Mouse (Mus musculus) forebrain, embryonic 15.5 days (tissue): ENCODE data around the gene Prkaca. TPM values are rescaled to one million over a fixed set of nuclear protein-coding genes. Genes with fewer than 3 reads are reported as not detected.
"Not testable (repeated sequence)": the region's sequence is repeated elsewhere in the genome, so short reads cannot be mapped to it uniquely, and the experiment has no call there.

Experiments used
- ATAC-seq: fragments of 200-750 bp; cut with Nextera tagmentation; replicated peaks from 2 replicates; pipeline ENCODE4 v1.8.0; 2017; ENCODE audit warnings: mild to moderate bottlenecking, moderate TSS enrichment, moderate library complexity
- H3K27ac ChIP-seq: fragments of 300-500 bp; sonication (generic); replicated peaks from 2 replicates; pipeline ENCODE4 v1.5.1; 2015; ENCODE audit warnings: mild to moderate bottlenecking, inconsistent platforms
- H3K27me3 ChIP-seq: fragments of 300-500 bp; sonication (generic); 2 replicates; pipeline ENCODE4 v1.6.1; 2015; ENCODE audit warnings: inconsistent platforms
- H3K36me3 ChIP-seq: fragments of 300-500 bp; sonication (generic); 2 replicates; pipeline ENCODE4 v1.6.1; 2015; ENCODE audit warnings: mild to moderate bottlenecking, inconsistent platforms
- H3K4me1 ChIP-seq: fragments of 300-500 bp; sonication (generic); 2 replicates; pipeline ENCODE4 v1.6.1; 2015; ENCODE audit warnings: inconsistent platforms
- H3K4me2 ChIP-seq: fragments of 300-500 bp; sonication (generic); replicated peaks from 2 replicates; pipeline ENCODE4 v1.6.1; 2015; ENCODE audit warnings: mild to moderate bottlenecking, inconsistent platforms
- H3K4me3 ChIP-seq: fragments of 300-500 bp; sonication (generic); 2 replicates; pipeline ENCODE4 v1.5.1; 2015; ENCODE audit warnings: mild to moderate bottlenecking, inconsistent platforms
- H3K9ac ChIP-seq: fragments of 300-500 bp; sonication (generic); replicated peaks from 2 replicates; pipeline ENCODE4 v1.6.1; 2015; ENCODE audit warnings: mild to moderate bottlenecking, inconsistent platforms
- H3K9me3 ChIP-seq: fragments of 300-500 bp; sonication (generic); 2 replicates; pipeline ENCODE4 v1.6.1; 2016; ENCODE audit warnings: inconsistent platforms
- WGBS: fragments of 180-500 bp; shearing (Covaris S2); methylation state at CpG from one replicate; pipeline ENCODE4 v1.1.7; 2015; ENCODE audit warnings: mixed read lengths; 5-methylcytosine and 5-hydroxymethylcytosine counted together
- polyA plus RNA-seq: library from polyadenylated mRNA; unstranded; fragments of >200 nt; fragmentation: Nextera tagmentation; extraction: Ambion mirVana; gene quantifications from 2 replicates; pipeline ENCODE4 v1.2.1, GENCODE M21; 2015

Prkaca gene
- polyA plus RNA-seq, 1 experiment from 2014 or later, result 178 TPM

- not testable (repeated sequence) for H3K36me3 ChIP-seq, H3K27ac ChIP-seq, ATAC-seq, H3K4me3 ChIP-seq, H3K9ac ChIP-seq, H3K4me2 ChIP-seq, H3K9me3 ChIP-seq
- Histone ChIP-seq H3K27me3 (peaks cover 20% of the 10 kb centered on the region), H3K4me1 (peaks cover 28% of the 10 kb centered on the region)
- 92% methylated on average over 7 of the region's 7 CpGs for WGBS
Observed at GRCm38 (mm10) chr8:84005502-84005901, 32.7 kb downstream of the Prkaca start.

- no peak overlapping the region for H3K27ac ChIP-seq
- H3K36me3 ChIP-seq, result no peaks in the 10 kb centered on the region
- H3K4me1 ChIP-seq, result peaks cover 36% of the 10 kb centered on the region
- no peaks in the 10 kb centered on the region for H3K9me3 ChIP-seq
- H3K4me2 ChIP-seq, result no peak overlapping the region
- no peak overlapping the region for H3K9ac ChIP-seq
- 20% methylated on average over 7 of the region's 7 CpGs for WGBS
- ATAC-seq, result no peak
- H3K4me3 ChIP-seq, result no peak overlapping the region
- H3K27me3 ChIP-seq, result peaks cover 34% of the 10 kb centered on the region
Observed at GRCm38 (mm10) chr8:84008362-84008761, 35.6 kb downstream of the Prkaca start.

DNA sequence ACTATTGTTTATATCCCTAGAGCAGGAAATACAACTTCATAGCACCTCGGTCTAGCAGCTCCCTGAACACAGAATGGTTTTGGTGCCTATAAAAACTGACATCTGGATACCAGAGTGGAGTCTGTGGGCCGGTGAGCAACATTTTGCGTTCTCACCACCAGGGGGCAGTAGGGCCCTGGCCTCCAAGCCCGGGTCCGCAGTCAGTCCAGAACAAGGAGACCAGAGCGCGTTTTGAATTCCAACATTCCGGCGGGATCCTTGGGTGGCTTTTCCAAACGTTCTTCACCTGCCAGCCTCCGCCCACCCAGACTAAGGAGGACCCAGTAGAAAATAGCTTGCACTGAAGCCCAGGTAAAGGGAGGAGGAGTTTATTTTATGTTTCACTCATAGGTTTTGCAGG lies 37.1 kb downstream of the Prkaca start:
- Histone ChIP-seq H3K4me3 (no peak overlapping the region), H3K4me2 (0 out of 2 replicates have a peak overlapping the region, but pooled peaks have one; percentile 13), H3K36me3 (no peaks in the 10 kb centered on the region), H3K9me3 (no peaks in the 10 kb centered on the region), H3K27me3 (peaks cover 41% of the 10 kb centered on the region), H3K4me1 (peaks cover 26% of the 10 kb centered on the region), H3K9ac (no peak overlapping the region), H3K27ac (no peak overlapping the region)
- ATAC-seq, result no peak
- WGBS, result 2% methylated on average over 11 of the region's 11 CpGs

DNA sequence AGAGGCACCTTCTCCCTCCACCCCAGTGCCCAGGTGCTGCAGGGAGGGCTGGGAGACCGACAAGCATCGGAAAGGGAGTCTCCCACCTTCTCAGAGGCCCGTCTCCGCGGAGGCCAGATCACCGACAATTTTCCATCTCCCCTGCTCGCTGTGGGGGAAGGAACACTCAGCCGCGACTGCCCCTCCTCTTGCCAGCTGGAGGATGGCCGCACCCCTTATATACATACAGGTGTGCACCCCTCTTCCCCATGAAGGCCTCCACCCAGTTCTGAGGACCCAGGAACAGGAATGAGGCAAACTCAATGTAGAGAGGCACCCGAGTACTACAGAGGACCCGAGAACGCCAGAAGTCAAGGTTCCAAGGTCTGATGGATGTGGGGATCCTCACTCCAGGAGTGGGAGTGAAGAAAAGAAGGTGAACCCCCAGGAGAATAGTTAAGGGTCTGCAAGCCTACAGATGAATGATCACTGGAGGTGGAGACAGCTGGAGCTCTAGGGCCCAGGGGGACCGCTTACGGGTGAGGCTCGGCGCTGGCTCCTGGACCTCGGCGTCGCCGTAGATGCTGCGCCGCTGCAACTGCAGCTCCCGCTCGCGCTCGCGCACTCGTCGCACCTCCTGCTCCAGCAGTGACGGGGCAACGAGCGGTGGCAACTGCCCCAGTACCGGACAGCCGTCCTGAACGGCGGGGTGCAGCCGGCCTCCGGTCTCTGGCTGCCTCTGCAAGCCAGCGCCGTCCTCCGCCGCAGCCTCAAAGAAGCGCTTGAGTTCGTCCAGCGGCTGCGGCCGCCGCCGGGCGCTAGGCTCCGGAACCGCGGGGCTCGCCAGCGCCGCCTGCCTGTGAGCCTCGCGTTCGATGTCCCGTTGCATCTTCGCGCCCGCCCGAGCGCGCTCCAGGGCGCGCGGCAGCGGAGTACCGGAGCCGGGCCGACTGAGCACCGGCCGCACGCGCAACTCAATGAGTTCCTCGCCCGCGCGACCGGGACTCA lies 38.1 kb downstream of the Prkaca start:
- ATAC-seq, result peak; percentile 44; the same call in 1 of the 2 replicates
- no peaks in the 10 kb centered on the region for H3K36me3 ChIP-seq
- peak overlapping the region; percentile 48 for H3K4me3 ChIP-seq
- peaks cover 23% of the 10 kb centered on the region for H3K4me1 ChIP-seq
- H3K27me3 ChIP-seq, result peaks cover 41% of the 10 kb centered on the region
- H3K27ac ChIP-seq, result no peak overlapping the region
- H3K9ac ChIP-seq, result peak overlapping the region; percentile 46
- H3K9me3 ChIP-seq, result no peaks in the 10 kb centered on the region
- 1% methylated on average over 80 of the region's 83 CpGs for WGBS
- H3K4me2 ChIP-seq, result peak overlapping the region; percentile 92

DNA sequence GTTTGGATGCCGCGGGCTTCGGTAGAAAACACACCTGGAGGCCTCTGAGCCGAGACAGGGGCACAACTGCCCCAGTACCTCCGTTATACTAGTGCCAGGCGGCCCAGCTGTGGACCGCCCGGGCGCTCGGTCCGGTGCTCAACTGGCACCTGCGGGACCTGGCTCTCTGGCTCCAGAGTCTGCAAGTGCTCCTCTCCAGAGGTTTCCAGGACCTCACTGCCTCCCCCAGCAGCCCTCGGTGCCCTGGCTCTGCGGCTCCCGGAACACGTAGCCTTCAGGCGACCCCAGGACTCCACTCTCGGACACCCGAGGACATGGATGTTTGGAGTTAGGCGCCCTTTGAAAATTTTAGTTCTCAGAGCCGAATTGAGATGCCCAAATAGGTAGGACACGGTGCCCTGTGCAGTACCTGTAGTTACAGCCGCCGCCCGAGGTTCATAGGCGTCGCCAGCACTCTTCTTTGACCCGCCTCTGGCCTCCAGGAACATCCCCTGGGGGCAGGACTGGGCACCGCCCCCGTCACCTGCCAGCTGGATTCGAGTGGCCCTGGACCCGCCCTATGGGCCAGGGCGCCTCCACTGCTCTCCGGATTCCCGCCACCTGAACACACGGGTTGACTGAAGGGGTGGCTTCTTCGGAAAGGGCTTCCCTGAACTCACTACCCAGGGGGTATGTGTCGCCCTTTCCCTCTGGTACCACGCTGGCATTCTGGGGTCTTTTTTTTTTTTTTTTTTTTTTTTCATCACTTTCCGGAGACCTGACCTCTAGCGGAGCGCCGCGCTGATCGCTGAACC lies 39.1 kb downstream of the Prkaca start, which contains the start of gene 2210011C24Rik:
2210011C24Rik (minus strand) TSS at position 467 of the 794 bp plus-strand sequence.
- Histone ChIP-seq H3K36me3 (no peaks in the 10 kb centered on the region), H3K4me2 (peak within 1 kb of the TSS; percentile 92), H3K9ac (peak within 1 kb of the TSS; percentile 46), H3K4me1 (peaks cover 23% of the 10 kb centered on the region), H3K27ac (no peak within 1 kb of the TSS), H3K9me3 (no peaks in the 10 kb centered on the region), H3K4me3 (peak within 1 kb of the TSS; percentile 48), H3K27me3 (peaks cover 41% of the 10 kb centered on the region)
- WGBS, result 1% methylated on average over 45 of the region's 45 CpGs
- ATAC-seq, result peak; percentile 30; the same call in 1 of the 2 replicates

- Histone ChIP-seq H3K9me3 (no peaks in the 10 kb centered on the region), H3K4me3 (peak overlapping the region; percentile 48), H3K27ac (no peak overlapping the region), H3K36me3 (no peaks in the 10 kb centered on the region), H3K9ac (no peak overlapping the region), H3K4me1 (peaks cover 23% of the 10 kb centered on the region), H3K4me2 (peak overlapping the region; percentile 92), H3K27me3 (peaks cover 43% of the 10 kb centered on the region)
- WGBS, result 4% methylated on average over 34 of the region's 35 CpGs
- ATAC-seq, result no peak
Observed at GRCm38 (mm10) chr8:84012499-84013165, 39.8 kb downstream of the Prkaca start.

DNA sequence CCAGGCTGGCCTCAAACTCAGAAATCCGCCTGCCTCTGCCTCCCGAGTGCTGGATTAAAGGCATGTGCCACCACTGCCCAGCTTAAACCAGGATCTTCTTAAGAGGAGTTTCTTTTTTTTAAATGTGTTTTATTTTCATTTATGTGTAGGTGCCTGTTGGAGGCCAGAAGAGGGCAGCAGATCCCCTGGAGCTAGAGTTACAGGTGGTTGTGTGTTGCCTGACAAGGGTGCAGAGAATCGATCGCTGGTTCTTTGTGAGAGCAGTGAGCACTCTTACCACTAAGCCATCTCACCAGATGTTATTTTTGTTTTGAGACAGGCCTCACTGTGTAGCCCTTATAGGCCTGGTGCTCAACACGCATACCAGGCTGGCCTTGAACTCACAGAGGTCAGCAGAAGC lies 43.0 kb downstream of the Prkaca start:
- no peak for ATAC-seq
- WGBS, result 95% methylated on average over 5 of the region's 5 CpGs
- no peak overlapping the region for H3K27ac ChIP-seq

GRCm38 (mm10) chr8:84019738-84020137 lies 46.9 kb downstream of the Prkaca start:
- Histone ChIP-seq H3K4me1 (no peaks in the 10 kb centered on the region), H3K9ac (no peak overlapping the region), H3K4me3 (no peak overlapping the region), H3K27me3 (peaks cover 6% of the 10 kb centered on the region), H3K4me2 (no peak overlapping the region), H3K27ac (no peak overlapping the region), H3K9me3 (no peaks in the 10 kb centered on the region), H3K36me3 (no peaks in the 10 kb centered on the region)
- 89% methylated on average over 9 of the region's 9 CpGs for WGBS
- ATAC-seq, result no peak

More for the DNA sequence above, 43.0 kb downstream of the Prkaca start:
- H3K4me2 ChIP-seq, result no peak overlapping the region
- no peak overlapping the region for H3K4me3 ChIP-seq
- no peaks in the 10 kb centered on the region for H3K9me3 ChIP-seq
- peaks cover 18% of the 10 kb centered on the region for H3K4me1 ChIP-seq
- H3K9ac ChIP-seq, result no peak overlapping the region
- peaks cover 37% of the 10 kb centered on the region for H3K27me3 ChIP-seq
- H3K36me3 ChIP-seq, result no peaks in the 10 kb centered on the region

DNA sequence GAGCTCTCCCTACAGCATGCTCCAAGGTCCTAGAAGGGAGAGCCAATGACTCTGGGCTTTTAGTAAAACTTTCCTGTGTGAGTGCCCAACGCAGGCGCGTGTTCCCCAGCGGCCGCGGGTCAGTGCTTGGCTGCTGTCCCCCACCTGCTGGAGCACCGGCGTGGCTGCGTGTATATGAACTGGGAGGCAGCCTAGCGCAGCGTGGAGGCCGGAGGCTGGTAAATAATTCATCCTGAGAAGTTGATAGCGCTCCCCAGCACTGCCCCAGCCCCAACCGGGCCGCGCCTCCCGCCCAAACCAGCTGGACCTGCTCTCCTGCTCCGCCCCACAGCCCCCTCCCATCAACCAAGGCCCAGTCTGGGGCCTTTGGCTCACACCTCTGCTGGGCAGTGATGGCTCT lies 48.3 kb downstream of the Prkaca start, which contains the start of gene Palm3:
Palm3 (plus strand) TSS at position 376 of the 400 bp plus-strand sequence.
- H3K27me3 ChIP-seq, result peaks cover 8% of the 10 kb centered on the region
- H3K9ac ChIP-seq, result no peak within 1 kb of the TSS
- no peak within 1 kb of the TSS for H3K4me3 ChIP-seq
- no peak for ATAC-seq
- peaks cover 5% of the 10 kb centered on the region for H3K4me1 ChIP-seq
- H3K27ac ChIP-seq, result no peak within 1 kb of the TSS
- no peaks in the 10 kb centered on the region for H3K36me3 ChIP-seq
- WGBS, result 11% methylated on average over 18 of the region's 18 CpGs
- H3K4me2 ChIP-seq, result no peak within 1 kb of the TSS
- H3K9me3 ChIP-seq, result no peaks in the 10 kb centered on the region

DNA sequence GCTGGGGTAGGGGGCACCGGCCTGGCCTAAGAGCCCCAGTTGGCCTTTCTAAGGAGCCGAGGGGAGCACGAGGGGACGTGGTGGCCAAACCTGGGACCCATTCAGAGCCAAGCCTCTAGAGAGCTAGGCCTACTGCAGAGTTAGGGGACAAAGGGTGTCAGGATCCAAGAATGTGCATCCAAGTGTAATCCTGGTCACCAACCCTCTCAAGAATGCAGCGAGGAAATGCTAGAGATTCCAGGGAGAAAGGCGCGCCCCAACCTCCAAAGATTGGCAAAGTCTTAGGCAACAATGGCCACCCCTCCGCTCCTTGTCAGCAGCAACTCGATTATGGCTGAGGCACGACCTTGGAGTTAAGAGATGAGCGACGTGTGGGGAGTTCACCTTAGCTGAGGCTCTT lies 48.8 kb downstream of the Prkaca start:
- Histone ChIP-seq H3K27ac (no peak overlapping the region), H3K36me3 (no peaks in the 10 kb centered on the region), H3K27me3 (peaks cover 13% of the 10 kb centered on the region), H3K4me3 (no peak overlapping the region), H3K9me3 (no peaks in the 10 kb centered on the region), H3K9ac (no peak overlapping the region), H3K4me1 (peaks cover 9% of the 10 kb centered on the region), H3K4me2 (no peak overlapping the region)
- ATAC-seq, result no peak
- 45% methylated on average over 12 of the region's 12 CpGs for WGBS

GRCm38 (mm10) chr8:84023085-84023484 lies 50.3 kb downstream of the Prkaca start:
- Histone ChIP-seq H3K9me3 (no peaks in the 10 kb centered on the region), H3K27me3 (peaks cover 26% of the 10 kb centered on the region), H3K4me1 (peaks cover 9% of the 10 kb centered on the region), H3K4me3 (no peak overlapping the region), H3K9ac (no peak overlapping the region), H3K36me3 (no peaks in the 10 kb centered on the region), H3K4me2 (no peak overlapping the region), H3K27ac (no peak overlapping the region)
- no peak for ATAC-seq
- WGBS, result 68% methylated on average over 5 of the region's 5 CpGs
